Mouse (Mus musculus) heart, postnatal 0 days (tissue): ENCODE results near the gene Itga11. TPM values are rescaled to one million over a fixed set of nuclear protein-coding genes. Genes with fewer than 3 reads are reported as not detected.

Experiments used
- ATAC-seq: fragments of 200-750 bp; cut with Nextera tagmentation; 2 replicates; pipeline ENCODE4 v1.8.0; 2017; ENCODE audit warnings: low read depth, moderate number of reproducible peaks, moderate library complexity; ENCODE audit not compliant: insufficient read depth
- DNase-seq: peaks from one replicate; pipeline ENCODE4 v3.0.0-alpha.2; 2016; ENCODE audit warnings: low spot score
- H3K27ac ChIP-seq: fragments of 300-500 bp; sonication (generic); 2 replicates; pipeline ENCODE4 v1.5.1; 2014; ENCODE audit warnings: low read depth, mild to moderate bottlenecking
- H3K27me3 ChIP-seq: fragments of 300-500 bp; sonication (generic); 2 replicates; pipeline ENCODE4 v1.6.1; 2014; ENCODE audit warnings: low read length, mixed read lengths; ENCODE audit not compliant: control insufficient read depth, insufficient read depth
- H3K36me3 ChIP-seq: fragments of 300-500 bp; sonication (generic); replicated peaks from 2 replicates; pipeline ENCODE4 v1.6.1; 2014; ENCODE audit warnings: low read length, mixed read lengths; ENCODE audit not compliant: control insufficient read depth, insufficient read depth
- H3K4me1 ChIP-seq: fragments of 300-500 bp; sonication (generic); 2 replicates; pipeline ENCODE4 v1.6.1; 2014; ENCODE audit warnings: antibody characterized with exemption; ENCODE audit not compliant: control insufficient read depth, insufficient read depth
- H3K4me2 ChIP-seq: fragments of 300-500 bp; sonication (generic); 2 replicates; pipeline ENCODE4 v1.6.1; 2014; ENCODE audit warnings: low read depth, mild to moderate bottlenecking, low read length, moderate library complexity
- H3K4me3 ChIP-seq: fragments of 300-500 bp; sonication (generic); 2 replicates; pipeline ENCODE4 v1.5.1; 2014; ENCODE audit warnings: low read depth, low read length
- H3K9ac ChIP-seq: fragments of 300-500 bp; sonication (generic); replicated peaks from 2 replicates; pipeline ENCODE4 v1.6.1; 2014; ENCODE audit warnings: low read depth, low read length, mixed read lengths
- H3K9me3 ChIP-seq: fragments of 300-500 bp; sonication (generic); replicated peaks from 2 replicates; pipeline ENCODE4 v1.6.1; 2016; ENCODE audit warnings: low read length; ENCODE audit not compliant: control insufficient read depth
- CTCF ChIP-seq: IDR thresholded peaks from 2 replicates; pipeline ENCODE4 v1.5.1; 2016; ENCODE audit warnings: antibody characterized with exemption, control low read depth, low read depth
- EP300 ChIP-seq: IDR thresholded peaks from 2 replicates; pipeline ENCODE4 v1.6.1; 2016; ENCODE audit warnings: antibody characterized with exemption, low read depth
- WGBS: fragments of 180-500 bp; shearing (Covaris S2); extraction: QIAGEN DNeasy Blood & Tissue Kit; methylation state at CpG from one replicate; pipeline ENCODE4 v1.1.7; 2014; 5-methylcytosine and 5-hydroxymethylcytosine counted together
- polyA plus RNA-seq: library from polyadenylated mRNA; unstranded; fragments of >200 nt; fragmentation: Nextera tagmentation; extraction: Ambion mirVana; gene quantifications from 2 replicates; pipeline ENCODE4 v1.2.1, GENCODE M21; 2015
- total RNA-seq: library from RNA; depleted of rRNA; stranded (reverse); fragments of >200 nt; gene quantifications from 2 replicates; pipeline ENCODE4 v1.2.3, GENCODE M21; 2014; ENCODE audit warnings: low replicate concordance

Itga11 gene
- total and polyA plus RNA-seq, 2 experiments from 2014 or later = 0.07 to 0.65 TPM

GRCm38 (mm10) chr9:62668503-62668902 is 9.1 kb upstream of the Itga11 start:
- H3K9me3 ChIP-seq = no peaks in the 10 kb centered on the region
- H3K4me1 ChIP-seq = no peaks in the 10 kb centered on the region
- H3K9ac ChIP-seq = no peak overlapping the region
- H3K4me3 ChIP-seq = no peak overlapping the region
- DNase-seq (no peak), ATAC-seq (no peak)
- H3K27me3 ChIP-seq = no peaks in the 10 kb centered on the region
- no peaks in the 10 kb centered on the region for H3K36me3 ChIP-seq
- 83% methylated on average over 4 of the region's 4 CpGs for WGBS
- H3K27ac ChIP-seq = no peak overlapping the region
- H3K4me2 ChIP-seq = no peak overlapping the region
- TF ChIP-seq EP300 = no peak
- no peak for TF ChIP-seq CTCF

- ATAC-seq = no peak
- H3K4me2 ChIP-seq = no peak overlapping the region
- 45% methylated on average over 7 of the region's 7 CpGs for WGBS
Measured at GRCm38 (mm10) chr9:62673241-62673640, 4.4 kb upstream of the Itga11 start.

GRCm38 (mm10) chr9:62675172-62675571 is 2.5 kb upstream of the Itga11 start:
- Histone ChIP-seq H3K27me3 (peaks cover 41% of the 10 kb centered on the region), H3K9ac (no peak overlapping the region), H3K9me3 (no peaks in the 10 kb centered on the region), H3K4me1 (peaks cover 12% of the 10 kb centered on the region; the same call in 1 of the 2 replicates), H3K36me3 (no peaks in the 10 kb centered on the region), H3K4me2 (no peak overlapping the region), H3K27ac (no peak overlapping the region), H3K4me3 (no peak overlapping the region)
- ATAC-seq (no peak), DNase-seq (no peak)
- 76% methylated on average over 1 of the region's 1 CpGs for WGBS
- TF ChIP-seq EP300 (no peak), CTCF (no peak)

More at GRCm38 (mm10) chr9:62673241-62673640, 4.4 kb upstream of the Itga11 start:
- Histone ChIP-seq H3K9ac (no peak overlapping the region), H3K4me1 (peaks cover 8% of the 10 kb centered on the region; the same call in 1 of the 2 replicates), H3K36me3 (no peaks in the 10 kb centered on the region), H3K4me3 (no peak overlapping the region), H3K27ac (no peak overlapping the region), H3K27me3 (peaks cover 25% of the 10 kb centered on the region), H3K9me3 (no peaks in the 10 kb centered on the region)
- TF ChIP-seq CTCF = no peak
- no peak for TF ChIP-seq EP300
- no peak for DNase-seq

GRCm38 (mm10) chr9:62678550-62679155 is 1.0 kb downstream of the Itga11 start:
- ATAC-seq (no peak; the same call in 1 of the 2 replicates), DNase-seq (no peak)
- no peak for TF ChIP-seq CTCF
- no peak for TF ChIP-seq EP300
- Histone ChIP-seq H3K9me3 (no peaks in the 10 kb centered on the region), H3K4me2 (peak overlapping the region; percentile 75), H3K36me3 (no peaks in the 10 kb centered on the region), H3K4me3 (peak overlapping the region; percentile 49), H3K27me3 (peaks cover 46% of the 10 kb centered on the region), H3K27ac (no peak overlapping the region), H3K9ac (0 out of 2 replicates have a peak overlapping the region, but pooled peaks have one; percentile 29), H3K4me1 (peaks cover 12% of the 10 kb centered on the region; the same call in 1 of the 2 replicates)
- WGBS = 6% methylated on average over 22 of the region's 22 CpGs

GRCm38 (mm10) chr9:62679398-62679797 is 1.8 kb downstream of the Itga11 start:
- no peak overlapping the region for H3K27ac ChIP-seq
- no peak overlapping the region for H3K4me3 ChIP-seq
- TF ChIP-seq CTCF (no peak), EP300 (no peak)
- H3K36me3 ChIP-seq = no peaks in the 10 kb centered on the region
- no peak overlapping the region for H3K4me2 ChIP-seq
- ATAC-seq = no peak
- peaks cover 12% of the 10 kb centered on the region; the same call in 1 of the 2 replicates for H3K4me1 ChIP-seq
- peaks cover 46% of the 10 kb centered on the region for H3K27me3 ChIP-seq
- no peaks in the 10 kb centered on the region for H3K9me3 ChIP-seq
- no peak overlapping the region for H3K9ac ChIP-seq
- no peak for DNase-seq
- WGBS = 82% methylated on average over 4 of the region's 4 CpGs

- no peak for ATAC-seq
- no peaks in the 10 kb centered on the region for H3K4me1 ChIP-seq
- no peak overlapping the region for H3K9ac ChIP-seq
- no peak for TF ChIP-seq CTCF
- TF ChIP-seq EP300 = no peak
- 83% methylated on average over 7 of the region's 7 CpGs for WGBS
- peaks cover 11% of the 10 kb centered on the region for H3K27me3 ChIP-seq
- no peak overlapping the region for H3K4me2 ChIP-seq
- no peak overlapping the region for H3K4me3 ChIP-seq
- no peak for DNase-seq
- H3K36me3 ChIP-seq = no peaks in the 10 kb centered on the region
- H3K27ac ChIP-seq = no peak overlapping the region
- H3K9me3 ChIP-seq = no peaks in the 10 kb centered on the region
Measured at GRCm38 (mm10) chr9:62684311-62684710, 6.7 kb downstream of the Itga11 start.
